Mouse (Mus musculus) left cerebral cortex, adult 9 months (tissue): ENCODE measurements around the gene Knop1.

Experiments used
- DNase-seq, 2 experiments: peaks; one replicate each; pipeline ENCODE4 v3.0.0; 2022; ENCODE audit warnings: low spot score in 2 of 2

Knop1 gene

GRCm38 (mm10) chr7:118848796-118849195 lies 7.3 kb downstream of the Knop1 start:
- no peak for DNase-seq

- no peak for DNase-seq
Measured at GRCm38 (mm10) chr7:118846329-118846728, 9.7 kb downstream of the Knop1 start.

GRCm38 (mm10) chr7:118845141-118845540 lies 10.9 kb downstream of the Knop1 start:
- DNase-seq: no peak

GRCm38 (mm10) chr7:118842938-118843337 lies 13.1 kb downstream of the Knop1 start:
- DNase-seq: no peak

GRCm38 (mm10) chr7:118841796-118842195 lies 14.3 kb downstream of the Knop1 start:
- peak in 1 of 2 experiments; percentile 29 for DNase-seq

- peak in 1 of 2 experiments; percentile 44 for DNase-seq
Measured at GRCm38 (mm10) chr7:118841030-118841745, 14.9 kb downstream of the Knop1 start.

- DNase-seq: no peak
Measured at GRCm38 (mm10) chr7:118837901-118838300, 18.2 kb downstream of the Knop1 start.

GRCm38 (mm10) chr7:118827975-118828416 lies 28.1 kb downstream of the Knop1 start:
- DNase-seq: peak in 1 of 2 experiments; percentile 36

GRCm38 (mm10) chr7:118824451-118824850 lies 31.6 kb downstream of the Knop1 start:
- DNase-seq: no peak

- DNase-seq: no peak
Measured at GRCm38 (mm10) chr7:118821887-118822556, 34.0 kb downstream of the Knop1 start.

- DNase-seq: no peak
Measured at GRCm38 (mm10) chr7:118821356-118821755, 34.7 kb downstream of the Knop1 start.

- DNase-seq: no peak
Measured at GRCm38 (mm10) chr7:118819666-118820065, 36.4 kb downstream of the Knop1 start.

GRCm38 (mm10) chr7:118817741-118818140 lies 38.3 kb downstream of the Knop1 start:
- DNase-seq: no peak

- no peak for DNase-seq
Measured at GRCm38 (mm10) chr7:118816275-118816674, 39.8 kb downstream of the Knop1 start.

GRCm38 (mm10) chr7:118813592-118813991 lies 42.5 kb downstream of the Knop1 start:
- DNase-seq: no peak

- no peak for DNase-seq
Measured at GRCm38 (mm10) chr7:118811407-118812106, 44.5 kb downstream of the Knop1 start.

GRCm38 (mm10) chr7:118807899-118808298 lies 48.2 kb downstream of the Knop1 start:
- no peak for DNase-seq

GRCm38 (mm10) chr7:118806631-118807411 lies 49.2 kb downstream of the Knop1 start:
- no peak for DNase-seq

GRCm38 (mm10) chr7:118803425-118803824 lies 52.6 kb downstream of the Knop1 start:
- no peak for DNase-seq

- no peak for DNase-seq
Measured at GRCm38 (mm10) chr7:118801791-118802190, 54.3 kb downstream of the Knop1 start.

- no peak for DNase-seq
Measured at GRCm38 (mm10) chr7:118800112-118800734, 55.8 kb downstream of the Knop1 start.
